Mouse (Mus musculus) layer of hippocampus, adult 2 months (tissue): ENCODE measurements at regions not wholly inside any gene's neighbourhood (a gene's known extent, or its start where the extent isn't known, plus 50 kb on each side); places are given as distances from the start of the nearest gene placed in this dataset.

Source experiments
- DNase-seq, 2 experiments: peaks; one replicate each; pipeline ENCODE4 v3.0.0; 2022; ENCODE audit warnings: low spot score in 2 of 2
- H3K27ac ChIP-seq: fragments of 200-600 bp; 2 replicates; pipeline ENCODE4 v1.8.1; 2022
- H3K4me3 ChIP-seq: fragments of 200-600 bp; 2 replicates; pipeline ENCODE4 v1.8.1; 2022; ENCODE audit warnings: mild to moderate bottlenecking
- CTCF ChIP-seq: fragments of 200-600 bp; conservative IDR thresholded peaks from 2 replicates; pipeline ENCODE4 v1.8.1; 2022; ENCODE audit warnings: antibody characterized with exemption, mild to moderate bottlenecking, moderate library complexity

GRCm38 (mm10) chr3:21020297-21020696 lies 653.3 kb upstream of the Agtr1b start:
- no peak for TF ChIP-seq CTCF
- no peak for DNase-seq
- Histone ChIP-seq H3K4me3 (no peak overlapping the region), H3K27ac (no peak overlapping the region)

DNA sequence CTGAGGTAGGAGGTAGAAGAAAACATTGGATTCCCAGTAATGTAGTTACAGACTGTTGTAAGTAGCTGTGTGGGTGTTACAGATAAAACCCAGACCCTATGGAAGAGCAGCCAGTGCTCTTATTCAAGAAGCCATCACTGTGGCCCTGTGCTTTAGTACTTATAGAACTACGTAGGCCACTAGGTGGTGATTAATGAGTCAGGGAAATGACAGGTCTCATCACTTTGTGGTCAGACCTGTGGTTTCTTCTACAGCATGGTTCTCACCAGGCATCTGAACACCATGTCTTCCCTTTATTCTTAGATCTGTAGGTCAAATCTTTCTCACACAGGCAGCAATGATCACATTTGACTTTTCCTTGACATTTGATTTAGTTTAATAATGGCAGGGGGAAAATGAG lies 642.7 kb upstream of the Agtr1b start:
- Histone ChIP-seq H3K4me3 (no peak overlapping the region), H3K27ac (no peak overlapping the region)
- TF ChIP-seq CTCF = no peak
- DNase-seq = no peak

- Histone ChIP-seq H3K27ac (no peak overlapping the region), H3K4me3 (no peak overlapping the region)
- DNase-seq = no peak
- no peak for TF ChIP-seq CTCF
These were observed 631.3 kb upstream of the Agtr1b start for GRCm38 (mm10) chr3:20998295-20998694.

- no peak for DNase-seq
- Histone ChIP-seq H3K27ac (no peak overlapping the region), H3K4me3 (no peak overlapping the region)
- TF ChIP-seq CTCF = no peak
These were observed 622.6 kb upstream of the Agtr1b start for GRCm38 (mm10) chr3:20989486-20989970.

GRCm38 (mm10) chr3:20986942-20987341 lies 620.0 kb upstream of the Agtr1b start:
- H3K27ac ChIP-seq = no peak overlapping the region
- no peak for TF ChIP-seq CTCF
- no peak overlapping the region for H3K4me3 ChIP-seq
- DNase-seq = no peak

DNA sequence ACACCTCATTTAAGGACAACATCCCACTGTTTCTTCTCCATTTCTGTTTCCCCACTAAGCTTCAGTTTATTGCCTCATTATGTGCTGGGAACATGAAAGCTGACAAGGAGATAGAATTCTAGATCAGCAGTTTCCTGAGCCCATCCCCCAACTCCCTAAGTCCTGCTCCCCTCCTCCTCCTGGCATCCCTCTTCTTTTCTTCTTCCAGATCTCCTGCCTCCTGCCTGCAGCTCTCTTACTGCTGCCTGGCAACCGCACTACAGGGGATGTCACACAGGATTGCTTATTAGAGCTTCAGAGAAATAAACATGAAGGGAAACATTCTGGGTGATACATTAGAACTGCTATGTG lies 619.4 kb upstream of the Agtr1b start:
- Histone ChIP-seq H3K27ac (no peak overlapping the region), H3K4me3 (no peak overlapping the region)
- DNase-seq = peak in 1 of 2 experiments; percentile 13
- TF ChIP-seq CTCF = no peak

- peak; percentile 26 to 50 for DNase-seq
- Histone ChIP-seq H3K4me3 (no peak overlapping the region), H3K27ac (no peak overlapping the region)
- TF ChIP-seq CTCF = no peak
These were observed 618.9 kb upstream of the Agtr1b start for GRCm38 (mm10) chr3:20985682-20986376.

- no peak for DNase-seq
- no peak overlapping the region for H3K27ac ChIP-seq
- no peak overlapping the region for H3K4me3 ChIP-seq
- no peak for TF ChIP-seq CTCF
These were observed 617.2 kb upstream of the Agtr1b start for GRCm38 (mm10) chr3:20984146-20984545.

DNA sequence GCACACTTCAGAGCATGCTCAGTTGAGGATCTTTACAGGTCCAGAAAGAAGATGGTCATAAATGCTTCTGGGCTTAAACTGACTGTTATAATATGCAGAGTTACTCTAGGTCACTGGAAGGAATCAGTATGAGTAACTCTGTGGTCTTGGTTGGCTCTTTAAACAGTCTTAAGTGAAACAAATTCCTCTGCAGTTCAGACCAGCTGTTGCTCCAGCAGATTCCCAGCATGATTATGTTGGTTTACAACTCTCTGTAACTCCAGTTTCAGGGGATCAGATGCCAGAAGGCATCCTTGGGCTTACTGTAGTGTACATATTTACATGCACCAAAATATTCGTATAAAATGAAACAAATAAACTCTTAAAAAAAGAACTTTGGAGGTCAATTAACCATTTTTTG lies 606.1 kb upstream of the Agtr1b start:
- no peak overlapping the region for H3K27ac ChIP-seq
- no peak for TF ChIP-seq CTCF
- DNase-seq = no peak
- H3K4me3 ChIP-seq = no peak overlapping the region
